11 mouse cellular contexts compared by ENCODE assay signal in genomic region chr5:100911502-100912097, GRCm38 (mm10).
DNase-seq lines count a peak whose midpoint lies in the region; ATAC-seq lines count a peak whose summit lies in the region.
"Had no signal": no experiment of that assay in that cellular context is flagged by ENCODE, and none has a peak within 500 bp of the region (broad histone marks: within the 10 kb centered on the region; RNA-seq: fewer than 3 reads in every experiment).

No protein-coding gene starts in this region.

- H3K4me3 ChIP-seq in hindbrain, embryonic 11.5 days (ENCODE audit: low read depth, low read length): no peak overlapping the region
- no peak overlapping the region for H3K4me3 ChIP-seq in hindbrain, embryonic 16.5 days (ENCODE audit: low read length)
- H3K4me3 ChIP-seq: hindbrain, embryonic 10.5 days; limb, embryonic 15.5 days had no signal

- H3K4me1 ChIP-seq in hindbrain, embryonic 11.5 days (replicated peaks; ENCODE audit: control insufficient read depth, insufficient read depth, low read length): no peaks in the 10 kb centered on the region
- H3K4me1 ChIP-seq in hindbrain, embryonic 16.5 days (ENCODE audit: control insufficient read depth, insufficient read depth, low read depth, low read length): no peaks in the 10 kb centered on the region
- H3K4me1 ChIP-seq: hindbrain, embryonic 10.5 days had no signal

- no peak overlapping the region for H3K9ac ChIP-seq in hindbrain, embryonic 11.5 days (ENCODE audit: low read depth, low read length)
- H3K9ac ChIP-seq in hindbrain, embryonic 16.5 days (ENCODE audit: low read depth, low read length): no peak overlapping the region
- H3K9ac ChIP-seq: limb, embryonic 15.5 days had no signal

- peak; percentile 26 for DNase-seq in hindbrain, embryonic 11.5 days (ENCODE audit: low spot score)
- peak; percentile 36 for DNase-seq in thymus, postnatal 14 days
- DNase-seq in thymus, adult 18-20 months: no peak
- peak; percentile 93 for DNase-seq in kidney, adult 9 months
- peak; percentile 59 for DNase-seq in thymus, postnatal 4 days
- no peak for DNase-seq in urinary bladder, postnatal 10 days (ENCODE audit: low spot score)
- no peak for DNase-seq in cerebellum, adult 9-10 months
- DNase-seq: cerebellum, postnatal 25 days had no signal

- no peaks in the 10 kb centered on the region for H3K36me3 ChIP-seq in hindbrain, embryonic 11.5 days (ENCODE audit: control insufficient read depth, insufficient read depth, low read length)
- no peaks in the 10 kb centered on the region for H3K36me3 ChIP-seq in hindbrain, embryonic 16.5 days (ENCODE audit: control insufficient read depth, insufficient read depth, low read length)
- H3K36me3 ChIP-seq: hindbrain, embryonic 10.5 days; limb, embryonic 15.5 days had no signal

- H3K27ac ChIP-seq in hindbrain, embryonic 11.5 days (ENCODE audit: low read depth, low read length): no peak overlapping the region
- no peak overlapping the region for H3K27ac ChIP-seq in hindbrain, embryonic 16.5 days (ENCODE audit: low read depth, low read length)
- H3K27ac ChIP-seq: hindbrain, embryonic 10.5 days; limb, embryonic 15.5 days had no signal

- H3K4me2 ChIP-seq in hindbrain, embryonic 11.5 days (replicated peaks; ENCODE audit: low read depth, low read length): no peak overlapping the region
- H3K4me2 ChIP-seq in hindbrain, embryonic 16.5 days (ENCODE audit: low read length): no peak overlapping the region
- H3K4me2 ChIP-seq: limb, embryonic 15.5 days had no signal

- WGBS in hindbrain, embryonic 11.5 days: 73% methylated on average over 19 of the region's 19 CpGs
- WGBS in hindbrain, embryonic 16.5 days: 77% methylated on average over 19 of the region's 19 CpGs

- no peaks in the 10 kb centered on the region for H3K9me3 ChIP-seq in hindbrain, embryonic 11.5 days (ENCODE audit: control insufficient read depth, low read length)
- no peaks in the 10 kb centered on the region for H3K9me3 ChIP-seq in hindbrain, embryonic 16.5 days (ENCODE audit: control insufficient read depth, low read length)
- H3K9me3 ChIP-seq: hindbrain, embryonic 10.5 days; limb, embryonic 15.5 days had no signal

- no peaks in the 10 kb centered on the region for H3K27me3 ChIP-seq in hindbrain, embryonic 11.5 days (ENCODE audit: control insufficient read depth, insufficient read depth, low read length)
- no peaks in the 10 kb centered on the region for H3K27me3 ChIP-seq in hindbrain, embryonic 16.5 days (replicated peaks; ENCODE audit: control insufficient read depth, insufficient read depth, low read length)
- H3K27me3 ChIP-seq: limb, embryonic 15.5 days had no signal

- no peak for ATAC-seq in hindbrain, embryonic 11.5 days (ENCODE audit: low FRiP score)
- ATAC-seq in hindbrain, embryonic 16.5 days: no peak

Comparison
In these comparisons a context has a peak if more than half of its experiments do, and no peak if none do; other contexts are left out.
1. DNase-seq: peak in hindbrain, embryonic 11.5 days (single experiment), thymus, postnatal 14 days (single experiment), kidney, adult 9 months (single experiment) and thymus, postnatal 4 days (single experiment); none in thymus, adult 18-20 months (0 of 2), urinary bladder, postnatal 10 days (single experiment) and cerebellum, adult 9-10 months (single experiment).